Mouse (Mus musculus) MEL (cell line): ENCODE measurements around the gene Nob1.

ENCODE experiments used
- BHLHE40 ChIP-seq: IDR thresholded peaks from 2 replicates; pipeline ENCODE4 v1.6.1; 2012; ENCODE audit warnings: low read depth, mild to moderate bottlenecking, inconsistent platforms, low read length, improper control_type of control experiment, borderline replicate concordance
- CTCF ChIP-seq, 3 experiments: IDR thresholded peaks in 2 of 3; conservative IDR thresholded peaks in 1 of 3; 2 replicates each; pipeline ENCODE4 v1.5.1; 2011 to 2012; ENCODE audit warnings: low read length in 3 of 3, low read depth in 2 of 3, mild to moderate bottlenecking in 2 of 3, improper control_type of control experiment in 1 of 3, inconsistent platforms in 1 of 3, mixed read lengths in 1 of 3, moderate library complexity in 1 of 3; ENCODE audit not compliant: control insufficient read depth in 1 of 3, insufficient read depth in 1 of 3, poor library complexity in 1 of 3, severe bottlenecking in 1 of 3
- HCFC1 ChIP-seq: IDR thresholded peaks from 2 replicates; pipeline ENCODE4 v1.6.1; 2012; ENCODE audit warnings: low read depth, mild to moderate bottlenecking, inconsistent platforms, low read length, improper control_type of control experiment, moderate library complexity
- MAX ChIP-seq: IDR thresholded peaks from 2 replicates; pipeline ENCODE4 v1.6.1; 2011; ENCODE audit warnings: low read length, improper control_type of control experiment
- NELFE ChIP-seq: IDR thresholded peaks from 2 replicates; pipeline ENCODE4 v1.6.1; 2011; ENCODE audit warnings: low read depth, low read length, improper control_type of control experiment
- NRF1 ChIP-seq: IDR thresholded peaks from 2 replicates; pipeline ENCODE4 v1.6.1; 2014; ENCODE audit warnings: low read depth, mild to moderate bottlenecking, inconsistent platforms, low read length, improper control_type of control experiment, moderate library complexity; ENCODE audit not compliant: poor library complexity, insufficient read depth, severe bottlenecking
- POLR2A ChIP-seq, 2 experiments: IDR thresholded peaks; 2 replicates each; pipeline ENCODE4 v1.6.1; 2011 to 2012; ENCODE audit warnings: low read length in 2 of 2, mild to moderate bottlenecking in 2 of 2, control low read depth in 1 of 2, improper control_type of control experiment in 1 of 2, low read depth in 1 of 2, moderate library complexity in 1 of 2; ENCODE audit not compliant: control insufficient read depth in 1 of 2, insufficient read depth in 1 of 2, poor library complexity in 1 of 2

DNA sequence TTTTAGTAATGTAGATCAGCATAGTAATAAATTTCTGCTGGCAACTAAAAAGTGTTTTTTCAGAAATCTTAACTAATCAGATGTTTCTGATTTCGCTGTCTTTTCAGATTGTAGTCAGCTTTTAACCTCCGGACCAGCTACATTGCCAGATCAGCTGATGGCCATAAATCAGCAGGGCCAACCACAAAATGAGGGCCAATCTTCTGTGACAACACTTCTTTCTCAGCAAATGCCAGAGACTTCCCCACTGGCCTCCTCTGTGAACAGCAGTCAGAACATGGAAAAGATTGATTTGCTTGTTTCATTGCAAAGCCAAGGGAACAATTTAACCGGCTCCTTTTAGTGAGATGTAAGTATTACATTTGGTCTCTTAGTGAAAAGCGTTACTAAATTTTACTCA is 54.5 kb downstream of the Nob1 start:
- TF ChIP-seq BHLHE40 (no peak), POLR2A (IDR thresholded peaks at IDR 0.05; ENCODE audit: control insufficient read depth in 1 of 2, insufficient read depth in 1 of 2, low read depth in 1 of 2, low read length in 2 of 2, poor library complexity in 1 of 2) (no peak), NELFE (no peak), CTCF (IDR thresholded peaks at IDR 0.05 in 2 of 3, conservative IDR thresholded peaks at IDR 0.05 in 1 of 3; ENCODE audit: control insufficient read depth in 1 of 3, insufficient read depth in 1 of 3, low read depth in 2 of 3, low read length in 3 of 3, poor library complexity in 1 of 3, severe bottlenecking in 1 of 3) (no peak), HCFC1 (no peak), NRF1 (no peak), MAX (no peak)
